Mouse (Mus musculus) splenic B cell, adult 2 months (primary cell): ENCODE results near the gene Ube2s.

Experiments used
- DNase-seq: peaks from one replicate; pipeline ENCODE4 v3.0.0-alpha.2; 2011; ENCODE audit warnings: low read depth, low spot score
- H3K27me3 ChIP-seq: 2 replicates; pipeline ENCODE4 v1.6.1; 2012; ENCODE audit warnings: mild to moderate bottlenecking, low read length, moderate library complexity, mixed read lengths; ENCODE audit not compliant: control insufficient read depth, poor library complexity, insufficient read depth, severe bottlenecking
- H3K36me3 ChIP-seq: 2 replicates; pipeline ENCODE4 v1.6.1; 2012; ENCODE audit warnings: mild to moderate bottlenecking, low read length, moderate library complexity, mixed read lengths; ENCODE audit not compliant: control insufficient read depth, poor library complexity, insufficient read depth, severe bottlenecking

The Ube2s gene

DNA sequence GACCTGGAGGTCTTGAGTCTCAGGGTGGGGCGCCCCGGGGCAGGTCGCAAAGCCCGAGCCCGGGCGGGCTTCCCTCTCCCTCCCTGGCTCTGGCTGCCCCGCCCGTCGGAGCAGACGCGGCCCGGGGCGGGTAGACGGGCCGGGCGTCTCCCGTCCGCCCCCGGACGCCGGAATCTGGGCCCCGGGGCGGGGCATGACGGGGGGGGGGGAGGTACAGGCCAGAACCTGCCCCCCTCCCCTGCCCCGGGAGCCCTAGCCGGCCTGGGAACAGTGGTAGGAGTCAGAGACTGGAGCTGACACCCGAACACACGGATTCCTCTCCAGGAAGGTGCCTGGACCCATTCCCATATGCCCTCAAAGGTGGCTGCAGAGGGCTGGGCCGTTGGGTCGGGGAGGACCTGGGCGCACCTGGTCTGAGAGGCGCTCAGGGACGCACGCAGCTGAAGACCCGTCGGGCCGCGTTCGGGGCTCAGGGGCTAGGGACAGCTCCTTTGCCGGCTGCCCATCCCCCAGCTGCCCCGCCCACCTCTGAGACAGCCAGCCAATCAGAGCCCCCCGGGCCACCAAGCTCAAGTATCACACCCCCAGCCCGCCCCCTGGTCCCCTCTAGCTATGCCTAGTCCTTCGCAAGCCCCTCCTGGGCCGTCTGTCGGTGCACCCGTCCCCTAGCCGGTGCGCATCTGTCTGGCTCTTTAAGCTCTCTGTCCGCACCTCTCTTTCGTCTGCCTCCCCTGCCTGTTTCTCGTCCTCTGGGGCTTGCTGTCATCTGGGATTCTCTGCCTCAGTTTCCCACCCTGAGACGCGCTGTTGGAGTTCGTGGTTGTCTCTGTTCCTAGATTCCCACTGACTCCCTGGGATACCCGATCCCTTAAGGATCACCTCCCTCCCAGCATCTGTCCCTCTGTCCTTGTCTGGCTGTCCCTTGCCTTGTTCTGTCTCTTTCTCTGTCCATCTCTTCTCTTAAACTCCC, 35.2 kb downstream of the Ube2s start:
- DNase-seq: peak; percentile 41
- H3K27me3 ChIP-seq: no peaks in the 10 kb centered on the region; the same call in 1 of the 2 replicates
- no peaks in the 10 kb centered on the region for H3K36me3 ChIP-seq

DNA sequence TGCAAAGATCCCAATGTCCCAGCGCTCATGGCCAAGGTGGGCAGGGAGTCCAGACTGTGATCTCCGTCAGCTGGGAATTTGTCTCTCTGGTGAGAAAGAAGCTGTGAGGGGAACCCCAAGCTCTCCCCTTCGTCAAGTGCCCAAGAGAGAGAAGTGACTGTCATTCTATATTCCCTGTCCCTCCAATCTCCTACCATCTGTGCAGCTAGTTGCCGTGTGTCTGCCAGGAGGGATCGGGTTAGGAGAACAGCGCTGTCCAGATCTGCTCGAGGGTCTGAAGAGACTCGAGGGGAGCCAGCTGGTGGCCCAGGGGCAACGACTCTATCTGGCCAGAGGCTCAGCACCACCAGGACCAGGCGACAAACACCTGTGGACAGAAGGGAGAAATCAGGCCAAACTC, 36.3 kb downstream of the Ube2s start:
- no peak for DNase-seq
- no peaks in the 10 kb centered on the region for H3K36me3 ChIP-seq
- H3K27me3 ChIP-seq: no peaks in the 10 kb centered on the region; the same call in 1 of the 2 replicates

DNA sequence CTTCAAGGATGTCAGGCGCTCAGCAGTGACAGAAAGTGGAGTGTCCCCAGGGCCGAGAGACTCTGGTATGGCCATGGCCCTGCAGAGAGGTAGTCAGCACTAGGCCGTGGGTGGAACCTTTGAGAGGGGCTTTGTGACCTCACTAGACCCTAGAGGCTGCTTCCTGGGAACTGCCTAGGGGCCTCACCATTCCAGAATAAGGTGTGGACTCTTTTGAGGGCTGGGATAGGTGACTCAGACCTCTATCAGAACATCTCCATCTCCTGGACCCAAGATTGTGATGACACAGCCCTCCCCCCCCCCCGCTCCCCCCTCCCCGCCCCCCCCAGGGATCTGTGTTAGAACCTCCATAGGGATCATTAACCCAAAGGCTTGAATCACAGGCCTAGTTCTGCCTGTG, 41.2 kb downstream of the Ube2s start, which contains the start of gene Fam71e2:
Gene Fam71e2, minus strand, starts transcription at position 101 of the 400 bp plus-strand sequence.
- DNase-seq: no peak
- H3K36me3 ChIP-seq: no peaks in the 10 kb centered on the region
- no peaks in the 10 kb centered on the region for H3K27me3 ChIP-seq

DNA sequence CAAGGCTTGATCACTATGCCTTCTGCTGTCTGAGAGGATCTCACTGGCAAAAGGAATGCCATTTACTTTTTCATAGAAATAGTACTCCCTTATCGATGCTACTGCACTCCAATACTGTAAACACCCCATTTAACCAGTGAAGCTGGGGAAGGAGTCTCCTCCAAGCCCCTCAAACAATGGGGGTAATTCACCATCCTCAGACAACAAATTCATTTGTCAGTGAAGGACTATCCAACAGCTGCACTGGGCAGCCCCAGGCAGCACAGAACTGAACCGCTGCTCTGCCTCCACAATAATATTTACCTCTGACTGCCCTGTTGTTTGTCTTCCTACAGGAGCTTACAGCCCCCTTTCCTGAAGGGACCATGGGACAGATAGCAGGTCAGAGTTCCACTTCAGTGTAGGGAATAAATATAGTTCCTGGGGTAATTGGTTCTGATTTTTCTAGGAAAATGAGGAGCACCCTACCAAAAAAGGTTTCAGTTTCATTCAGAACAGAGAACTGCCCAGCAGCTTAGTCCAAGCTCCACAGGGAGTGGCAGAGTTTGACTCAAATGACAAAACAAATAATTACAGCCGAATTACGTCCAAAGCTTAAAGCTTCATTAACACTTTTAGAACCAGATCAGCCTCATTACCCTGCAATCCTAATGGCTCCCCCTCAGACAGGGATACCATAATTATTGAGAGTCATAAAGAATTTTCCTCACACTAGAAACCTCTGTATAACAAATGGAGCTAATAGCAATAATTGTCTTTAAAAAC, 47.3 kb downstream of the Ube2s start:
- no peaks in the 10 kb centered on the region for H3K36me3 ChIP-seq
- DNase-seq: no peak
- no peaks in the 10 kb centered on the region for H3K27me3 ChIP-seq

DNA sequence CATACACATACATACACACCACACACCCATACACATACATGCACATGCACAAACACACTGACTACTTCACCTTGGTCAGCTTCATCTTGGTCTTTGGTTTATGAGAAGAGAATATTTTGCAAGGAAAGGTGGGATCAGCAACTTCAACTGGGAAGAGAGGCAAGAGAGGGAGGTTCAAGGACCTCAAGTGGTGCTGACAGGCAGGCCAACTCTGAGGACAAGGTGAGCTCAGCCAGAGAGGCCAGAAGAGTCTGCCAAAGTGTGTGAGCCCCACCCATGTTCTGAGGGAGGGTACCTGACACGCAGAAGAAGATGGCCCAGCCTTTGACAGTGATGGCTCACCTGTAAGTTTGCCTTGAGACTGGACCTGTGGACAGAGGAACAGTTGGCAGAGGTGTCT, 52.7 kb downstream of the Ube2s start:
- H3K36me3 ChIP-seq: no peaks in the 10 kb centered on the region
- DNase-seq: no peak
- H3K27me3 ChIP-seq: no peaks in the 10 kb centered on the region

DNA sequence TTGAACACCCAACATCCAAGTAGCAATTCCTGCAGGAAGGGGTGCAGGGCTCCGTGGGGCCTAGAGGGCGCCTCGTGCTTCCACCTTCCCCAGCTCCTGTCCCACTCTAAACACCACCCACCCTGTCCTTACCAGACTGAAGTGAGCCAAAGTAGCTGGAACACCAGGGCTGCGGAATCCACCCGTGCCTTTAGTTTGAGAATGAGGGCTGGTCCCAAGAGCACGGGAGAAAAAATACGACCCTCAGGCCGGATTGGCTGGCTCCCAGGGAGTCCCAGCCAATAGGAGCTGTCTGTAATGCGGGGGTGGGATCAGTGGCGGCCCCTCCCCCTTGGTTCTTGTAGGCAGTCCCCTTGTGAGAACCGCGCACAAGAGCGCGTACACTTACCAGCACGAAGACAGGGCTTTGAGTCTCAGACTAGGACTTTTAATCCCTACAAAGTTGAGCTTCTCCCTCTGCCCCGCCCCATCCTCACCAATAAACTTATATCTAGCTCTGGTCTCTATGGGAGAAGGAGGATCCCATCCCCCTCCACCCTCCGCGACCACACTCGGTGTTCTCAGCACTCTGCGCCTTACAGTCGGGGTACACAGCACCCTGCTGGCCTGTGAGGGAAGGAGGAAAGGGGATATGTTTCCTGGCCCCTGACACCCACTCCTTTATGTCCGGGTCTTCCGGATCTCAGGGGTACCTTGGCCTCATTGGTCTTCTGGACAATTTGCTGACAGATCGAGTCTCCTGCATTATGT, 59.4 kb downstream of the Ube2s start, which contains the start of gene Cox6b2:
Gene Cox6b2, minus strand, starts transcription at position 274 of the 750 bp plus-strand sequence.
- DNase-seq: peak; percentile 67
- H3K27me3 ChIP-seq: no peaks in the 10 kb centered on the region
- H3K36me3 ChIP-seq: no peaks in the 10 kb centered on the region

DNA sequence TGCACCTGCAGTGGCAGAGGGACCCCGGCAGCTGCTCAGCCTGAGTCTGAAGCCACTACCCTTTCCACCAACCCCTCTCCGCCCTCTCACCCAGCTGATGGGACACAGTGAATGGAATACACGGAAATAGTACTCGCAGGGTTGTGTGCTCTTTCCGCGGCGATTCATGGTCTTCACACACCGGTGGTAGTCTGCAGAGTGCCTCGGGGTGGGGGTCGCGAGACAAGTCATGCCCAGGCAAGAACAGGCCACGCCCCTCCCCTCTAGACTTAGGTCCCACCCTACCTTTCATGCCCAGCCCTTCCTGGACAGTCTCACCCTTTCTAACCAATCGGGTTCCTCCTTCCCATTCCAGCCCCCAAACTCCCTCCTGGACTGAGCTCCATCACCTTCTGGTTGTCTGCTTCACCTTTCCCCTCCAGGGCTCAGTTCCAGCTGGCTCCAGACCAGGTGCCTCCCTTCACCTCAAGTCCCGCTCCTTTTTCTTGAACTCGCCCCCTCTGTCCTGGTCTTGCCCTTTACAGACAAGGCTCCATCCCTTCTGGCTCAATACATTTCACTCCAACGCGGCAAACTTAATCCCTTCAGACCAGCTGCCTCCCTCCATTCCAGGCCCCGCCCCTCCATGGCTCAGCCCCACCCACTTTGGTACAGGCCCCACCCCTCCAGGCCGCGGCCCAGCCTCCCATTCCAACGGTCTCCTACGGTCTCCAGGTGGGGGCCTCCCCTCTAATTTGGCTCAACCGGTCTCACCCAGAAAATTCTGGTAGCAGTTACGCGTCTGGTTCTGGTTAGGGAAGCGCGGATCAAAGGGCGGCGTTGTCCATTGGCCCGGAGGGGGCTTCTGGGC, 60.2 kb downstream of the Ube2s start:
- H3K36me3 ChIP-seq: no peaks in the 10 kb centered on the region
- DNase-seq: peak; percentile 23
- H3K27me3 ChIP-seq: no peaks in the 10 kb centered on the region

DNA sequence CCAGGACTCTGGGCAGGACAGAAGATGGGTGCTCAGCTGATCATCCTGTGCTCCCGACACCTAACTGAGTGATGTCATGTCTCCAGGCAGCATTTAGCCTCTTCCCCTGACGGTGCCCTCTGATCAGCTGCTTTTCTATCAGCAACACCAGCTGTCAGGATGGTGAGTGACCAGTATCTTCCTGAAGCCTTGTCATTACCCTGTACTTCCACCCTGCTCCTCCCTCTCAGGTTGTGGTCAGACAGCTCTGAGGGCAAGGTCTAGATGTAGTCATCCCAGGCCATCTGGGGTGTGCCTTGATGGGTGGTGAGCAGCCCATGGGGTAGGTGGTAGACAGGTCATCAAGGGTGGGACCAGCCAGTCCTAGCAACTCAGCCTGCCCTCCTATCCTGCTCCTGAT, 63.2 kb downstream of the Ube2s start:
- H3K27me3 ChIP-seq: no peaks in the 10 kb centered on the region
- DNase-seq: no peak
- no peaks in the 10 kb centered on the region for H3K36me3 ChIP-seq

DNA sequence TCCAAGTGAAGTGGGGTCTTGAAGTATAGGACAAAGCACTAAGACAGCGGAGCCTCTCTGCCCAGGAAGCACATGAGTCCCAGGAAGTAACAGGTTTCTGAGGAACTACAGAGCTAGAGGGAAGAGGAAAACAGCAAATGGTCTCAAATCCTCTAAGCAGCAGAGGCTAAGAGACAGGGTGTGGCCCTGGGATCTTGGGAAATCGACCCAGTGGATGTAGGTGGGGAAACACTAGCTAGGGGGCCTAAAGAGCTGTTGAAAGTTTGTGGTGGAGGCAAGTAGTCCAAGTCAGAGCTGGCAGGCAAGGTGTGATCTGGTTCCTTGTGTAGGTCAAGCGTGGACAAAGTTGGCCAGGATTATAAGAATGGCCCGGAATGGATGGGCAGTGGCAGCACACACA, 64.1 kb downstream of the Ube2s start:
- DNase-seq: no peak
- Histone ChIP-seq H3K36me3 (no peaks in the 10 kb centered on the region), H3K27me3 (no peaks in the 10 kb centered on the region)

DNA sequence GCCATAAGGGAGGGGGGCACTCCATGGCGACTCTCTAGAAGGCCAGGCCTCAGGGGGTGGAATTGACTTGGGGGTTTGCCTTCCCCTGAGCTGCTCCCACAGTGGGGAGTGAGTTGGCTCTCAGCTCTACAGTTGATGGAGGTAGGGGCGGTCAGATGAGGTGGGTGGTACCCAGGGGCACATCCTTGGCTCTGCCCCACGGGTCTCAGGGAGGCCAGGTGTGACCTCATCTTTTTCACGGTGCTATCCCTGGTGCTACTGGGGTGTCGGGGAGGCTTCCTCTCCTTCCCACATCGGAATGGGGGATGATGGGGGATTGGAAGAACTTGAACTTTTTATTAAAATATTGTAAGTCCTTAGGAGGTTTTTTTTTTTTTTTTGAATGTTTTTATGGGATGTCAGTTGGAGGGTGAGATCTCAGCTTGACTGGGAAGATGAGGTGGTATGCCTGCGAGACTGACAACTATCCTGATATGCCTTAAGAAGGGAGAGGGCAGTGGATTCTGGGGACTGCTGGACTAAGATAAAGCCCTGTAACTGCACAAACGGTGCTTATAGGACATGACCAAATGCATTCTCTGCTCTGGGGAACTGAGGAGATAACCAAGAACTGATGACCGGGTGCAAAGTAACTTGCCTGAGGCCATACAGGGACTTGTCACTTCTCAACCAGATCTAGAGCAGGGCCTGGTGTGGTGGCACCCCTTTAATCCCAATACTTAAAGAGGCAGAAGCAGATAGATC, 65.1 kb downstream of the Ube2s start:
- H3K36me3 ChIP-seq: no peaks in the 10 kb centered on the region
- H3K27me3 ChIP-seq: no peaks in the 10 kb centered on the region
- DNase-seq: no peak

DNA sequence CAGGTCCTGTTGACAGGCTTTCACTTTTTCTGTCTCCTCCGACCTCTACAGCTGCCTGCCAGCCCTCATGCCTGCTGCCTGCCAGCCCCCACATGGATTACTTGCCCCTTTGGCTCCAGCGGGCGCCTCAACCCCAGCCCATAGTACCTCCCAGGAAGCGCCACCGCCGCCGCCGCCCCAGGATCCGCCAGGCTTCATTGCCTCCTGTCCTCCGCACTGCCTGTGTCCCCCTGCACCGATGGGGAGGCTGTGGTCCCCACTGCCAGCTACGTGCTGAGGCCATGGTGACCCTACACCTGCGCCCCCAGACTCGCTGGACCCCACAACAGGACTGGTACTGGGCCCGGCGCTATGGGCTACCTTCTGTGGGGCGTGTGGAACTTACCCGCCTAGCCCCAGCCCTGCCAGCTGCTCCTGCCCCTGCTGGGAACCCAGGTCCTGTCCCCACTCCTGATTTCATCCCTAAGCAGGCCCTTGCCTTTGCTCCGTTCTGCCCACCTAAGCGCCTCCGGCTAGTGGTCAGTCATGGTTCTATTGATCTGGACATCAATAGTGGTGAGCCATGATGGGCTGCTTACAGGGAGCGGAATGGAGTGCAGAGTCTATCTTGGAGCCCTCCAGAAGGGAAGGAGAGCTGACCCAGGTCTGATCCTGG, 65.9 kb downstream of the Ube2s start:
- H3K36me3 ChIP-seq: no peaks in the 10 kb centered on the region; the same call in 1 of the 2 replicates
- DNase-seq: no peak
- H3K27me3 ChIP-seq: no peaks in the 10 kb centered on the region

DNA sequence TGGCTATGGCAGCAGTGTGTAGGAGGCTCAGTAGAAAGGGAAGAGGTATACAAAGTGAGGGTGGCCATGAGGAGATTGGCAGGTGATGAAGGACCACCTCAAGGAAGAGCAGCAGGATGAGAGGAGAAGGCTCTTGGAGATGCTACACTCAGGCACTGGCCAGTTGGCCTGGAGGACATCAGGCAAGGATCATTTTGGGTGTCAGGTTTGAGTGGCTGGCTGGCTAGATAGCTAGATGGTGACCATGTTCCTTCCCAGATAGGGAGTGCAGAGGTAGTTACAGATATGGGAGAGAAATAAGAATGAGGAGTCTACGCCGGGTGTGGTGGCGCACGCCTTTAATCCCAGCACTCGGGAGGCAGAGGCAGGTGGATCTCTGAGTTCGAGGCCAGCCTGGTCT, 67.5 kb downstream of the Ube2s start:
- Histone ChIP-seq H3K36me3 (no peaks in the 10 kb centered on the region; the same call in 1 of the 2 replicates), H3K27me3 (no peaks in the 10 kb centered on the region)
- DNase-seq: no peak
